Mouse (Mus musculus) heart, postnatal 4 days (tissue): ENCODE measurements around the gene Olfr784. TPM values are rescaled to one million over a fixed set of nuclear protein-coding genes. Genes with fewer than 3 reads are reported as not detected.
"Not testable (repeated sequence)": the region's sequence is repeated elsewhere in the genome, so short reads cannot be mapped to it uniquely, and the experiment has no call there.

ENCODE experiments used
- DNase-seq: peaks from one replicate; pipeline ENCODE4 v3.0.0; 2021
- total RNA-seq, 2 experiments: library from RNA; stranded (reverse); gene quantifications; 2 replicates each; pipeline ENCODE4 v1.2.3; 2021

Gene Olfr784
- total RNA-seq: not detected

GRCm38 (mm10) chr10:129383783-129384182 lies at the start of gene Olfr784:
TSS of gene Olfr784 (plus strand) at chr10:129384083.
- DNase-seq: no peak

GRCm38 (mm10) chr10:129348550-129348949 lies 35.3 kb upstream of the Olfr784 start, which contains the start of gene Olfr782:
TSS of gene Olfr782 (plus strand) at chr10:129348850.
- DNase-seq: no peak

- not testable (repeated sequence) for DNase-seq
Observed at GRCm38 (mm10) chr10:129352475-129352874, 31.4 kb upstream of the Olfr784 start.

GRCm38 (mm10) chr10:129356496-129356895 lies 27.4 kb upstream of the Olfr784 start:
- DNase-seq: not testable (repeated sequence)

- DNase-seq: no peak
Observed at GRCm38 (mm10) chr10:129357307-129357706, 26.6 kb upstream of the Olfr784 start.

GRCm38 (mm10) chr10:129374051-129374450 lies 9.8 kb upstream of the Olfr784 start:
- not testable (repeated sequence) for DNase-seq

- no peak for DNase-seq
Observed at GRCm38 (mm10) chr10:129400892-129401291, 17.0 kb downstream of the Olfr784 start.

GRCm38 (mm10) chr10:129405126-129405525 lies 21.2 kb downstream of the Olfr784 start, which contains the start of gene Olfr785:
TSS of gene Olfr785 (plus strand) at chr10:129405426.
- no peak for DNase-seq

GRCm38 (mm10) chr10:129427006-129427405 lies 43.1 kb downstream of the Olfr784 start, which contains the start of gene Olfr786:
TSS of gene Olfr786 (plus strand) at chr10:129427306.
- no peak for DNase-seq

Other genes starting within 250 kb of the Olfr784 start
- gene Olfr770, start 245.1 kb upstream of the Olfr784 start, total RNA-seq: not detected
- gene Olfr771, start 219.3 kb upstream of the Olfr784 start, total RNA-seq: not detected
- not detected for gene Olfr772, start 206.2 kb upstream of the Olfr784 start, total RNA-seq
- gene Olfr773, start 196.7 kb upstream of the Olfr784 start, total RNA-seq: not detected
- not detected for gene Olfr774, start 147.9 kb upstream of the Olfr784 start, total RNA-seq
- gene Olfr775, start 135.7 kb upstream of the Olfr784 start, total RNA-seq: not detected
- gene Olfr776, start 125.0 kb upstream of the Olfr784 start, total RNA-seq: not detected
- not detected for gene Olfr777, start 112.6 kb upstream of the Olfr784 start, total RNA-seq
- gene Olfr780, start 66.0 kb upstream of the Olfr784 start, total RNA-seq: not detected
- not detected for gene Olfr781, start 55.2 kb upstream of the Olfr784 start, total RNA-seq
- not detected for gene Olfr782, start 35.2 kb upstream of the Olfr784 start, total RNA-seq
- gene Olfr785, start 21.3 kb downstream of the Olfr784 start, total RNA-seq: not detected
- gene Olfr786, start 43.2 kb downstream of the Olfr784 start, total RNA-seq: not detected
- not detected for gene Olfr787, start 77.8 kb downstream of the Olfr784 start, total RNA-seq
- gene Olfr788, start 86.9 kb downstream of the Olfr784 start, total RNA-seq: not detected
- gene Olfr789, start 100.7 kb downstream of the Olfr784 start, total RNA-seq: not detected
- not detected for gene Olfr790, start 114.4 kb downstream of the Olfr784 start, total RNA-seq
- gene Olfr791, start 137.7 kb downstream of the Olfr784 start, total RNA-seq: not detected
- not detected for gene Olfr792, start 155.1 kb downstream of the Olfr784 start, total RNA-seq
- gene Olfr794, start 183.6 kb downstream of the Olfr784 start, total RNA-seq: not detected
- not detected for gene Olfr796, start 228.5 kb downstream of the Olfr784 start, total RNA-seq
- gene Olfr798, start 243.9 kb downstream of the Olfr784 start, total RNA-seq: not detected